Mouse (Mus musculus) layer of hippocampus, adult 2 months (tissue): ENCODE measurements around the gene Kmt2c. TPM values are rescaled to one million over a fixed set of nuclear protein-coding genes. Genes with fewer than 3 reads are reported as not detected.

ENCODE experiments used
- DNase-seq, 2 experiments: peaks; one replicate each; pipeline ENCODE4 v3.0.0; 2022; ENCODE audit warnings: low spot score in 2 of 2
- H3K27ac ChIP-seq: fragments of 200-600 bp; 2 replicates; pipeline ENCODE4 v1.8.1; 2022
- H3K4me3 ChIP-seq: fragments of 200-600 bp; 2 replicates; pipeline ENCODE4 v1.8.1; 2022; ENCODE audit warnings: mild to moderate bottlenecking
- CTCF ChIP-seq: fragments of 200-600 bp; conservative IDR thresholded peaks from 2 replicates; pipeline ENCODE4 v1.8.1; 2022; ENCODE audit warnings: antibody characterized with exemption, mild to moderate bottlenecking, moderate library complexity
- total RNA-seq, 2 experiments: library from RNA; stranded (reverse); gene quantifications; 2 replicates each; pipeline ENCODE4 v1.2.3; 2021

The Kmt2c gene
- total RNA-seq, 2 experiments from 2014 or later, result 79.3 to 89.9 TPM

DNA sequence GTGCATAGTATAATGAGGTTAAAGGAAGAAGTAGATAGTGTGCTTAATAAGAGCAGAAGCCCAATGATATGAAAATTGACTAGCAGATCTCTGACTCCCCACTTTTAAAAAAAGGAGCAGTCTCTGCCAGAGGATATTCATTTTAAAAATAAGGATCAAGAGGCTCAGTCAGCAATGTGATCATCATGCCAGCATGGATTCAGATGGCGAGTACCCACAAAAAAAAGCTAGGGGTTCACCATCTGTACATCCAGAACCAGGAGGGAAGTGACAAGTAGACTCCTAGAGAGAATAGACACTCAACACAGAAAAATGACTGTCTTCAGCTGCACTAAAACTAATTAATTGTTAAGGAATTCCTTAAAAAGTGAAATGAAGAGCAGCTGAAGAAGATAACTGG lies 76.0 kb downstream of the Kmt2c start:
- DNase-seq, result peak in 1 of 2 experiments; percentile 38
- Histone ChIP-seq H3K4me3 (no peak overlapping the region), H3K27ac (0 out of 2 replicates have a peak overlapping the region, but pooled peaks have one; percentile 33)
- TF ChIP-seq CTCF, result no peak

GRCm38 (mm10) chr5:25420601-25421000 lies 78.0 kb downstream of the Kmt2c start:
- H3K27ac ChIP-seq, result no peak overlapping the region
- H3K4me3 ChIP-seq, result no peak overlapping the region
- peak; percentile 93 for TF ChIP-seq CTCF
- peak; percentile 76 to 77 for DNase-seq

GRCm38 (mm10) chr5:25415382-25415781 lies 83.2 kb downstream of the Kmt2c start:
- H3K27ac ChIP-seq, result no peak overlapping the region
- TF ChIP-seq CTCF, result peak; percentile 51
- no peak for DNase-seq
- H3K4me3 ChIP-seq, result no peak overlapping the region

DNA sequence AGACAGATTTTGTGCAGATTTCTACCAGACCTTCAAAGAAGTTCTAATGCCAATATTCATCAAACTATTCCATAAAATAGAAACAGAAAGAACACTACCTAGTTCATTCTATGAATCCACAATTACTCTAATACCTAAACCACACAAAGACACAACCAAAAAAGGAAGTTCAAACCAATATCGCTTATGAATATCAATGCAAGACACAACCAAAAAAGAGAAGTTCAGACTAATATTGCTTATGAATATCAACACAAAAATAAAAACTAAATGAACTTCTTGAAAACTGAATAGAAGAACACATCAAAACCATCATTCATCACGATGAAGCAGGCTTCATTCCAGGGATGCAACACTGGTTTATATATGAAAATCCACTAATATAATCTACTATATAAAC lies 101.9 kb downstream of the Kmt2c start:
- TF ChIP-seq CTCF, result no peak
- no peak for DNase-seq
- Histone ChIP-seq H3K27ac (no peak overlapping the region), H3K4me3 (no peak overlapping the region)

GRCm38 (mm10) chr5:25392655-25393054 lies 105.9 kb downstream of the Kmt2c start:
- no peak overlapping the region for H3K4me3 ChIP-seq
- TF ChIP-seq CTCF, result no peak
- DNase-seq, result no peak
- no peak overlapping the region for H3K27ac ChIP-seq

GRCm38 (mm10) chr5:25383581-25383980 lies 115.0 kb downstream of the Kmt2c start:
- no peak for TF ChIP-seq CTCF
- no peak for DNase-seq
- H3K27ac ChIP-seq, result peak overlapping the region; percentile 23; the same call in 1 of the 2 replicates

DNA sequence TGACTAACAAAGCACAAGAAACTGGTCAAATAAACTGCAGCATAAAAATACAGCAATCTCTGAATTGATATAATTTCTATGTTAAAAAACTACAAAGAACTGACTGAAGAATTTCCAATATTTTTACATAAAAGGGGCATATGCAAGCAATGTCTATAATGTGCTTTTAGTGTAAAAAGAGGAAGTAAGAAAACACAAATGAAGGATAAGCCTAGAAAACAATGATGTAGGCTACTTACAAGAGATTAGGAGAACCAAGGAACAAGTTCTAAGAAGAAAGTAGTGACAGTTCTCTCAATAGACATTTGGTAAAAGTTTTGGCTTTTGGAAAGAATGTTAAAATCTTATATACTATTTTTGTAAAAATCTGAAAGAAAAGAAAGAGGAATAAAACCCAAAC lies 119.4 kb downstream of the Kmt2c start:
- H3K27ac ChIP-seq, result no peak overlapping the region
- DNase-seq, result no peak
- no peak overlapping the region for H3K4me3 ChIP-seq
- no peak for TF ChIP-seq CTCF

More at GRCm38 (mm10) chr5:25383581-25383980, 115.0 kb downstream of the Kmt2c start:
- no peak overlapping the region for H3K4me3 ChIP-seq

GRCm38 (mm10) chr5:25368420-25368819 lies 130.2 kb downstream of the Kmt2c start:
- Histone ChIP-seq H3K27ac (no peak overlapping the region), H3K4me3 (no peak overlapping the region)
- no peak for TF ChIP-seq CTCF
- DNase-seq, result no peak

- Histone ChIP-seq H3K4me3 (no peak overlapping the region), H3K27ac (no peak overlapping the region)
- TF ChIP-seq CTCF, result no peak
Measured at GRCm38 (mm10) chr5:25367126-25367525, 131.5 kb downstream of the Kmt2c start.

GRCm38 (mm10) chr5:25353509-25353908 lies 145.1 kb downstream of the Kmt2c start:
- no peak for TF ChIP-seq CTCF

More at GRCm38 (mm10) chr5:25367126-25367525, 131.5 kb downstream of the Kmt2c start:
- no peak for DNase-seq

DNA sequence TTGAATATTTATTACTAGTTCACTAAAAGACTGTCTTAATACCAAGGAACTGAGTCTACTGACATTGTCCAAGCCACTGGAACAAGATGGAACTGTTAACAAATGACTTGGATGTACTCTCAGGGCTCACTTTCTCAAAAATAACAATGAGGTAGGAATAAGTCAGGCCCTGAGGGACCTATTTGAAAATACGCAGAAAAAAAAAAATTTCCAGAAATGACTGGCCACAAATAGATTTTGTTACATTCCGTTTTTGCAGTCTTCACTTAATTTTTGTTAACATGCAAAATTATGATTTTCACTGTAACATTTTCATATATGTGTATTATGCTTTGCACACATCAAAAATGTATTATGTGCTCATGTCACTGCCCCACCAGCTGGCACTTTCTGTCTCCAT lies 167.3 kb downstream of the Kmt2c start:
- no peak for TF ChIP-seq CTCF
- DNase-seq, result no peak
- Histone ChIP-seq H3K4me3 (no peak overlapping the region), H3K27ac (no peak overlapping the region)

More at GRCm38 (mm10) chr5:25353509-25353908, 145.1 kb downstream of the Kmt2c start:
- no peak overlapping the region for H3K4me3 ChIP-seq
- H3K27ac ChIP-seq, result peak overlapping the region; percentile 36; the same call in 1 of the 2 replicates
- DNase-seq, result no peak

- no peak overlapping the region for H3K27ac ChIP-seq
- H3K4me3 ChIP-seq, result no peak overlapping the region
- no peak for TF ChIP-seq CTCF
- DNase-seq, result no peak
Measured at GRCm38 (mm10) chr5:25313881-25314280, 184.7 kb downstream of the Kmt2c start.

DNA sequence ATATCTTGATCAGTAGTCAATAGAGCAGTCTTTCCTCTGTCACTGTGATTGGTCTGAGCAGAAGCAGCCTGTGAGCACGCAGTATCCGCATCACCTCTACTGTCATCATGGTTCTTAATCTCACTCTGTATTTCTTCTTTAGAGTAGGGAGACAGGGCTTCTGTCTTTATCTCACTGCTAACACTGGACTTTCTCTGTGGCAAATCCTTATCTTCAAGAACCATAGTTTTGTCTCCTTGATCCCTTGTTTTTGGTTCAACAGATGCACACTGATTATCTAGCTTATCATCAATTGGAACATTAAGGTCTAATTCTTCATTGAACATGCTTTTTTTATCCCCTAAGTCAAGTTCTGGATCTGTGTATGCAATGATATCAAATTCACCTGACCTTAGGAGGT lies 188.4 kb downstream of the Kmt2c start:
- no peak for DNase-seq
- Histone ChIP-seq H3K4me3 (no peak overlapping the region), H3K27ac (no peak overlapping the region)
- TF ChIP-seq CTCF, result no peak

GRCm38 (mm10) chr5:25296830-25297229 lies 201.8 kb downstream of the Kmt2c start:
- Histone ChIP-seq H3K4me3 (no peak overlapping the region), H3K27ac (peak overlapping the region; percentile 83)
- DNase-seq, result peak; percentile 56 to 80
- no peak for TF ChIP-seq CTCF
